ENCODE assay signal across 17 mouse cellular contexts in the genomic region with DNA sequence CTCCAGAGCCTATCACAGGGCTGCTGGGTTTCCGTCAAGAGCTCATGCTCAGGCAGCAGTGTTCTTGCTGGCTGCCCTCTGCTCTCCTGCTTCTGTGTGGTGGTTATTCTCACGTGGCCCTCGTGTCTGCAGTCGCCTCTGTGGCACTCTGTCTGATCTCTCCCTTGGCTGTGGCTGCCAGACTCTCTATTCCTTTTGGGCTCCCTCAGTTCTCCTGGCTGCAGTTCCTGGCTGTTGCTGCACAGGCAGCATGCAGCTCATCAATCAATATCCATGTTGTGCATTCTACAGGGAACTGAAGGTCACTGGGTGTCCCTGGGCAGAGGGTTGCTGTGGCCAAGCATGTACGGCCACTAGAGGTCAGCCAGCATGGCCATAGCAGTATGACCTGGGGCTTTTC.
A peak's percentile ranks its signal among the peaks of the same experiment; 100 is the strongest.
DNase-seq lines count a peak whose midpoint lies in the region; ATAC-seq and TF ChIP-seq lines count a peak whose summit lies in the region.
"Had no signal": no experiment of that assay in that cellular context is flagged by ENCODE, and none has a peak within 500 bp of the region (broad histone marks: within the 10 kb centered on the region; RNA-seq: fewer than 3 reads in every experiment).

No protein-coding gene starts in this region.

- TF ChIP-seq EP300 in lung, postnatal 0 days (IDR thresholded peaks at IDR 0.05) = no peak

- 39% methylated on average over 5 of the region's 5 CpGs for WGBS in cerebellum, adult 2 months
- WGBS in kidney, adult 2 months = 66% methylated on average over 5 of the region's 5 CpGs
- 71% methylated on average over 5 of the region's 5 CpGs for WGBS in kidney, embryonic 15.5 days
- 58% methylated on average over 5 of the region's 5 CpGs for WGBS in lung, postnatal 0 days

- no peak overlapping the region for H3K4me3 ChIP-seq in cerebellum, adult 2 months (replicated peaks; ENCODE audit: insufficient read depth, low read depth, low read length)
- H3K4me3 ChIP-seq in kidney, adult 2 months (ENCODE audit: insufficient read depth, low read depth, low read length) = no peak overlapping the region
- H3K4me3 ChIP-seq in kidney, embryonic 15.5 days (replicated peaks) = no peak overlapping the region
- H3K4me3 ChIP-seq in lung, postnatal 0 days (ENCODE audit: low read depth, low read length) = no peak overlapping the region
- H3K4me3 ChIP-seq: embryonic facial prominence, embryonic 15.5 days; heart, embryonic 12.5 days; limb, embryonic 13.5 days; midbrain, embryonic 13.5 days; stomach, embryonic 15.5 days had no signal

- peak; percentile 7 to 12 for DNase-seq in cerebellum, postnatal 14 days
- no peak for DNase-seq in cerebellum, adult 2 months
- peak; percentile 8 for DNase-seq in kidney, adult 2 months
- peak; percentile 47 for DNase-seq in adrenal gland, adult 8-10 months
- DNase-seq in lung, postnatal 0 days (ENCODE audit: low spot score) = no peak
- no peak for DNase-seq in heart, adult 8-10 months (ENCODE audit: low spot score)
- DNase-seq in thymus, postnatal 10 days (ENCODE audit: low spot score in 2 of 2) = no peak
- DNase-seq: gastrocnemius, postnatal 10 days; thymus, postnatal 4 days had no signal

- H3K36me3 ChIP-seq in kidney, adult 2 months (ENCODE audit: control insufficient read depth, insufficient read depth, low read length) = no peaks in the 10 kb centered on the region
- no peaks in the 10 kb centered on the region for H3K36me3 ChIP-seq in kidney, embryonic 15.5 days
- no peaks in the 10 kb centered on the region for H3K36me3 ChIP-seq in lung, postnatal 0 days (ENCODE audit: insufficient read depth, low read length)
- H3K36me3 ChIP-seq: embryonic facial prominence, embryonic 15.5 days; heart, embryonic 12.5 days; limb, embryonic 13.5 days; midbrain, embryonic 13.5 days; stomach, embryonic 15.5 days had no signal

- no peaks in the 10 kb centered on the region for H3K4me1 ChIP-seq in cerebellum, adult 2 months (ENCODE audit: control insufficient read depth, insufficient read depth, low read length)
- H3K4me1 ChIP-seq in kidney, adult 2 months (ENCODE audit: control insufficient read depth, insufficient read depth, low read length) = no peaks in the 10 kb centered on the region
- 0 out of 2 replicates have a peak, but pooled peaks cover 3% of the 10 kb centered on the region for H3K4me1 ChIP-seq in kidney, embryonic 15.5 days
- H3K4me1 ChIP-seq in lung, postnatal 0 days (ENCODE audit: insufficient read depth, low read depth, low read length) = no peaks in the 10 kb centered on the region
- H3K4me1 ChIP-seq: embryonic facial prominence, embryonic 15.5 days; heart, embryonic 12.5 days; midbrain, embryonic 13.5 days; stomach, embryonic 15.5 days had no signal

- TF ChIP-seq CTCF in cerebellum, adult 2 months (IDR thresholded peaks at IDR 0.05; ENCODE audit: borderline replicate concordance, insufficient read depth, low read depth, low read length) = no peak
- TF ChIP-seq CTCF in kidney, adult 2 months (conservative IDR thresholded peaks at IDR 0.05; ENCODE audit: insufficient read depth, insufficient read length, low read depth, low read length) = peak; percentile 29; the same call in 1 of the 2 replicates
- peak; percentile 21; the same call in 1 of the 2 replicates for TF ChIP-seq CTCF in lung, postnatal 0 days (IDR thresholded peaks at IDR 0.05)

- no peaks in the 10 kb centered on the region for H3K27me3 ChIP-seq in cerebellum, adult 2 months (ENCODE audit: control insufficient read depth, insufficient read depth, low read length)
- no peaks in the 10 kb centered on the region for H3K27me3 ChIP-seq in kidney, adult 2 months (replicated peaks; ENCODE audit: control insufficient read depth, insufficient read depth, low read length)
- no peaks in the 10 kb centered on the region for H3K27me3 ChIP-seq in kidney, embryonic 15.5 days
- no peaks in the 10 kb centered on the region for H3K27me3 ChIP-seq in lung, postnatal 0 days (replicated peaks; ENCODE audit: insufficient read depth, low read length)
- H3K27me3 ChIP-seq: embryonic facial prominence, embryonic 15.5 days; heart, embryonic 12.5 days; limb, embryonic 13.5 days; midbrain, embryonic 13.5 days; Patski; stomach, embryonic 15.5 days had no signal

- H3K9ac ChIP-seq in kidney, embryonic 15.5 days = no peak overlapping the region
- H3K9ac ChIP-seq in lung, postnatal 0 days (replicated peaks; ENCODE audit: low read depth) = no peak overlapping the region
- H3K9ac ChIP-seq: embryonic facial prominence, embryonic 15.5 days; heart, embryonic 12.5 days; limb, embryonic 13.5 days; midbrain, embryonic 13.5 days; stomach, embryonic 15.5 days had no signal

- no peak for TF ChIP-seq POLR2A in cerebellum, adult 2 months (IDR thresholded peaks at IDR 0.05; ENCODE audit: borderline replicate concordance, insufficient read depth, low read length)
- no peak for TF ChIP-seq POLR2A in kidney, adult 2 months (IDR thresholded peaks at IDR 0.05; ENCODE audit: low read depth, low read length)

- H3K4me2 ChIP-seq in kidney, embryonic 15.5 days = no peak overlapping the region
- no peak overlapping the region for H3K4me2 ChIP-seq in lung, postnatal 0 days (replicated peaks; ENCODE audit: low read depth, low read length)
- H3K4me2 ChIP-seq: embryonic facial prominence, embryonic 15.5 days; heart, embryonic 12.5 days; limb, embryonic 13.5 days; midbrain, embryonic 13.5 days; stomach, embryonic 15.5 days had no signal

- H3K27ac ChIP-seq in cerebellum, adult 2 months (ENCODE audit: insufficient read depth, low read length) = no peak overlapping the region
- H3K27ac ChIP-seq in kidney, adult 2 months (ENCODE audit: insufficient read depth, low read depth, low read length) = no peak overlapping the region
- no peak overlapping the region for H3K27ac ChIP-seq in kidney, embryonic 15.5 days
- no peak overlapping the region for H3K27ac ChIP-seq in lung, postnatal 0 days (ENCODE audit: low read length)
- H3K27ac ChIP-seq: embryonic facial prominence, embryonic 15.5 days; limb, embryonic 13.5 days; midbrain, embryonic 13.5 days; stomach, embryonic 15.5 days had no signal

- no peaks in the 10 kb centered on the region for H3K9me3 ChIP-seq in kidney, embryonic 15.5 days (replicated peaks)
- no peaks in the 10 kb centered on the region for H3K9me3 ChIP-seq in lung, postnatal 0 days (ENCODE audit: low read length)
- H3K9me3 ChIP-seq: embryonic facial prominence, embryonic 15.5 days; heart, embryonic 12.5 days; limb, embryonic 13.5 days; midbrain, embryonic 13.5 days; stomach, embryonic 15.5 days had no signal

- ATAC-seq in kidney, embryonic 15.5 days (replicated peaks; ENCODE audit: low FRiP score) = no peak
- no peak for ATAC-seq in lung, postnatal 0 days
- ATAC-seq: forebrain, embryonic 14.5 days; midbrain, embryonic 13.5 days; Patski had no signal

Comparison
In these comparisons a context has a peak if more than half of its experiments do, and no peak if none do; other contexts are left out.
1. DNase-seq: peak in cerebellum, postnatal 14 days (2 of 2), kidney, adult 2 months (single experiment) and adrenal gland, adult 8-10 months (single experiment); none in cerebellum, adult 2 months (0 of 2), lung, postnatal 0 days (single experiment), heart, adult 8-10 months (single experiment) and thymus, postnatal 10 days (0 of 2).